Mouse (Mus musculus): ENCODE measurements around the gene Meis2.

DNA sequence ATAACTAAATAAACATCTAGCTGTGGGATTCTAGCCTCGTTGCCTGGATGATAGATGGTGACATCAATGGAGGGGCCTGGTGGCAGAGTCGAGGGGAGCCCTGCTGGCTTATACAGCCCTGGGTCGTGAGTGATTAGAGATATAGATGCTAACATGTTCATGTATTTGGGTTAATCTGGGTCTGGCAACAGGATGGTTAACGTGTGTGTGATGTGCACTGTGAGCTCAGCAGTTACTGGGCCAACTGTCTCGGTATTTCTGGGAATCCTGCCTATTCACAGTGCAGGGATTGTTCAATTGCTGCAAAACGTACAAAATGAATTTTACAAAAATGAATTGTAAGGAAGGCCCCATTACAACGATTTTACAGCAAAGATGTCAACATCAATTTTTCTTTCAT is 20.6 kb downstream of the Meis2 start:
- TF ChIP-seq CTCF (IDR thresholded peaks at IDR 0.05; ENCODE audit: low read depth, low read length) (no peak), POLR2A (IDR thresholded peaks at IDR 0.05; ENCODE audit: borderline replicate concordance, low read depth, low read length) (no peak)
